Mouse (Mus musculus) lung, adult 2 months (tissue): ENCODE data around the gene Ube2a.

Experiments used
- CTCF ChIP-seq: fragments of 200-500 bp; IDR thresholded peaks from 2 replicates; pipeline ENCODE4 v1.5.1; 2011; ENCODE audit warnings: mild to moderate bottlenecking, low read length, control low read depth; ENCODE audit not compliant: insufficient read depth
- POLR2A ChIP-seq: fragments of 200-500 bp; IDR thresholded peaks from 2 replicates; pipeline ENCODE4 v1.6.1; 2011; ENCODE audit warnings: low read depth, mild to moderate bottlenecking, control low read depth, low read length, borderline replicate concordance; ENCODE audit errors: extremely low read depth

GRCm38 (mm10) chrX:36901655-36902054 lies 28.0 kb downstream of the Ube2a start:
- no peak for TF ChIP-seq CTCF
- no peak for TF ChIP-seq POLR2A
